Mouse (Mus musculus) liver, embryonic 12.5 days (tissue): ENCODE data around the gene I0C0044D17Rik. TPM values are rescaled to one million over a fixed set of nuclear protein-coding genes. Genes with fewer than 3 reads are reported as not detected.
A peak's percentile ranks its signal among the peaks of the same experiment; 100 is the strongest.

Experiments used
- ATAC-seq: fragments of 200-750 bp; cut with Nextera tagmentation; 2 replicates; pipeline ENCODE4 v1.8.0; 2017; ENCODE audit warnings: moderate number of reproducible peaks, mild to moderate bottlenecking, moderate library complexity
- H3K27ac ChIP-seq: fragments of 300-500 bp; sonication (generic); 2 replicates; pipeline ENCODE4 v1.5.1; 2016; ENCODE audit warnings: mild to moderate bottlenecking
- H3K27me3 ChIP-seq: fragments of 300-500 bp; sonication (generic); replicated peaks from 2 replicates; pipeline ENCODE4 v1.6.1; 2016; ENCODE audit warnings: mild to moderate bottlenecking, moderate library complexity
- H3K36me3 ChIP-seq: fragments of 300-500 bp; sonication (generic); 2 replicates; pipeline ENCODE4 v1.6.1; 2016; ENCODE audit warnings: mild to moderate bottlenecking, moderate library complexity
- H3K4me1 ChIP-seq: fragments of 300-500 bp; sonication (generic); 2 replicates; pipeline ENCODE4 v1.6.1; 2016
- H3K4me2 ChIP-seq: fragments of 300-500 bp; sonication (generic); 2 replicates; pipeline ENCODE4 v1.6.1; 2016; ENCODE audit warnings: mild to moderate bottlenecking, moderate library complexity
- H3K4me3 ChIP-seq: fragments of 300-500 bp; sonication (generic); 2 replicates; pipeline ENCODE4 v1.5.1; 2016; ENCODE audit warnings: mild to moderate bottlenecking, moderate library complexity
- H3K9ac ChIP-seq: fragments of 300-500 bp; sonication (generic); 2 replicates; pipeline ENCODE4 v1.6.1; 2016; ENCODE audit warnings: mild to moderate bottlenecking, moderate library complexity
- H3K9me3 ChIP-seq: fragments of 300-500 bp; sonication (generic); replicated peaks from 2 replicates; pipeline ENCODE4 v1.6.1; 2016; ENCODE audit warnings: mild to moderate bottlenecking, moderate library complexity
- WGBS: fragments of 180-500 bp; shearing (Covaris S2); methylation state at CpG from one replicate; pipeline ENCODE4 v1.1.7; 2016; ENCODE audit not compliant: insufficient replicate concordance; 5-methylcytosine and 5-hydroxymethylcytosine counted together
- polyA plus RNA-seq: library from polyadenylated mRNA; unstranded; fragments of >200 nt; fragmentation: Nextera tagmentation; extraction: Ambion mirVana; gene quantifications from 2 replicates; pipeline ENCODE4 v1.2.1, GENCODE M21; 2016

The I0C0044D17Rik gene
- polyA plus RNA-seq, 1 experiment from 2014 or later: not detected

- WGBS: 83% methylated on average over 9 of the region's 9 CpGs
- no peak for ATAC-seq
- H3K9me3 ChIP-seq: no peaks in the 10 kb centered on the region
These were observed 30.2 kb downstream of the I0C0044D17Rik start for GRCm38 (mm10) chr4:98793486-98793885.

DNA sequence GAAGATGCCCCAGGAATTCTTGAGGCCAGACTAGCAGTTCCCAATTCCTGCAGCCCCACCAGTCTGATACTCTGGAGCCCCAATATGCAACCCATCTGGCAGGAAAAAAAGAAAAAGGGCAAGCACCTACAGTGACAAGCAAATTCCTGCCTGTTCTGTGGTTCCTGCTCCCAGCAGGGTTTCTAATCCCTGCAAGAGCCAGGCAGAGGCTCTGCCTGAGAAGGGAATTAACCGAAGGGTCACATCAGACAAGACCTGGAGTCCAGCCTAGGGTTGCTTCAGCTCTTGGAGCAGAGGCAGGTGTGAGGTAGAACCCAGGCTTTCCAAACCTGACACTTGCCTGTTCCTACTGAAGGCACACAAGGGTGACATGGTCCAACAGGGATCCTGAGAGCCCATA is 32.9 kb downstream of the I0C0044D17Rik start:
- H3K4me2 ChIP-seq: no peak overlapping the region

More at GRCm38 (mm10) chr4:98793486-98793885, 30.2 kb downstream of the I0C0044D17Rik start:
- H3K4me3 ChIP-seq: no peak overlapping the region
- H3K27ac ChIP-seq: no peak overlapping the region
- no peaks in the 10 kb centered on the region for H3K36me3 ChIP-seq
- peaks cover 9% of the 10 kb centered on the region; the same call in 1 of the 2 replicates for H3K27me3 ChIP-seq
- H3K4me1 ChIP-seq: no peaks in the 10 kb centered on the region
- no peak overlapping the region for H3K4me2 ChIP-seq
- no peak overlapping the region for H3K9ac ChIP-seq

GRCm38 (mm10) chr4:98789861-98790311 is 33.8 kb downstream of the I0C0044D17Rik start:
- 8% methylated on average over 10 of the region's 10 CpGs for WGBS
- no peaks in the 10 kb centered on the region for H3K9me3 ChIP-seq
- H3K4me2 ChIP-seq: peak overlapping the region; percentile 39
- no peak overlapping the region for H3K27ac ChIP-seq
- H3K36me3 ChIP-seq: no peaks in the 10 kb centered on the region
- ATAC-seq: no peak
- H3K4me1 ChIP-seq: no peaks in the 10 kb centered on the region
- peaks cover 9% of the 10 kb centered on the region; the same call in 1 of the 2 replicates for H3K27me3 ChIP-seq
- H3K4me3 ChIP-seq: no peak overlapping the region
- H3K9ac ChIP-seq: no peak overlapping the region

More for the DNA sequence above, 32.9 kb downstream of the I0C0044D17Rik start:
- ATAC-seq: no peak
- H3K27me3 ChIP-seq: peaks cover 9% of the 10 kb centered on the region; the same call in 1 of the 2 replicates
- WGBS: 36% methylated on average over 1 of the region's 1 CpGs
- no peak overlapping the region for H3K4me3 ChIP-seq
- no peaks in the 10 kb centered on the region for H3K9me3 ChIP-seq
- H3K9ac ChIP-seq: no peak overlapping the region
- H3K36me3 ChIP-seq: no peaks in the 10 kb centered on the region
- H3K4me1 ChIP-seq: no peaks in the 10 kb centered on the region
- H3K27ac ChIP-seq: no peak overlapping the region

- peaks cover 9% of the 10 kb centered on the region; the same call in 1 of the 2 replicates for H3K27me3 ChIP-seq
- no peaks in the 10 kb centered on the region for H3K4me1 ChIP-seq
- H3K4me2 ChIP-seq: peak overlapping the region; percentile 39
- H3K27ac ChIP-seq: no peak overlapping the region
- WGBS: 66% methylated on average over 7 of the region's 7 CpGs
- H3K9me3 ChIP-seq: no peaks in the 10 kb centered on the region
- no peak overlapping the region for H3K9ac ChIP-seq
- H3K36me3 ChIP-seq: no peaks in the 10 kb centered on the region
- no peak for ATAC-seq
- H3K4me3 ChIP-seq: no peak overlapping the region
These were observed 34.4 kb downstream of the I0C0044D17Rik start for GRCm38 (mm10) chr4:98789133-98789765.

- Histone ChIP-seq H3K9ac (no peak overlapping the region), H3K27me3 (peaks cover 9% of the 10 kb centered on the region; the same call in 1 of the 2 replicates), H3K9me3 (no peaks in the 10 kb centered on the region), H3K4me3 (no peak overlapping the region), H3K4me1 (no peaks in the 10 kb centered on the region), H3K36me3 (no peaks in the 10 kb centered on the region), H3K27ac (no peak overlapping the region), H3K4me2 (no peak overlapping the region)
- ATAC-seq: no peak
- WGBS: 41% methylated on average over 3 of the region's 3 CpGs
These were observed 37.4 kb downstream of the I0C0044D17Rik start for GRCm38 (mm10) chr4:98786281-98786680.

DNA sequence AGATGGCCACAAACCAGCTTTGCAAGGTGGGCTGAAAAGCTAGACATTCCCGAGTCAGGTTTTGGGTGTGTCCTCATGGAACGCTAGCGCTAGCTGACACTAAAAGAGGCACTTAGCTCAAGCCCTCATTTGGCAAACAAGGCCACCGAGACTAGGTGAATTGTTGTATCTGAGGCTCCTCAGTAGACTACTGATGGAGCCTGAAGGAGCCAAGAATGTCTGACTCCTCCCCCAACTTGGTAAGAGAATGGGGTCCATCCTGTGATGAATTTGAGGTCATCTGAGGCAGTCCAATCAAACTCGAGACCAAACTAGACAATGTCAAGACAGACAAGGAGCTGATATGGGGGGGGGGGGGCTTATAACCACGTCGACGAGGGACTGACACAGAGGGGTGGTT is 37.8 kb downstream of the I0C0044D17Rik start:
- Histone ChIP-seq H3K36me3 (no peaks in the 10 kb centered on the region), H3K9me3 (no peaks in the 10 kb centered on the region), H3K9ac (no peak overlapping the region), H3K4me2 (no peak overlapping the region), H3K27ac (no peak overlapping the region), H3K27me3 (peaks cover 6% of the 10 kb centered on the region; the same call in 1 of the 2 replicates), H3K4me3 (no peak overlapping the region), H3K4me1 (no peaks in the 10 kb centered on the region)
- WGBS: 30% methylated on average over 8 of the region's 8 CpGs
- ATAC-seq: no peak

- WGBS: 12% methylated on average over 16 of the region's 16 CpGs
- Histone ChIP-seq H3K36me3 (no peaks in the 10 kb centered on the region), H3K9ac (no peak overlapping the region), H3K9me3 (no peaks in the 10 kb centered on the region), H3K4me1 (no peaks in the 10 kb centered on the region), H3K27ac (no peak overlapping the region), H3K27me3 (peaks cover 25% of the 10 kb centered on the region), H3K4me2 (no peak overlapping the region), H3K4me3 (no peak overlapping the region)
- no peak for ATAC-seq
These were observed 45.4 kb downstream of the I0C0044D17Rik start for GRCm38 (mm10) chr4:98778219-98778618.

DNA sequence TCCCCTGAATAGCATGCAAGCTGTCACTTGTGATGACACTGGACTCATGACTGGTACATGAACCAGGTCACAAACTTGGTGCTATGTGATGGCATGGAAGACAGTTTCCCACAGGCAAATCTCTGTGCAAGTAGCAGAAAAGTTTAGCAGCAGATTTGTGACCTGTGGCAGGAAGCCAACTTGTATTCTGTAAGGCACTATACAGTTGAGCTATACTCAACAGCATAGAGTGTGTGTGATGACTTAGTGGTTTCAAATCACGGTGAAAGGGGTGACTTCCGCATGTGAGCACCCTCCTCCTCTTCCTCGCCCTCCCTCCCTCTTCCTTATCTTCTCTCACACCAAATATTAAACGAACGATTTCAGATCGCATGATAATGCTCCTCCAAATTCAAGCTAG is 46.2 kb downstream of the I0C0044D17Rik start:
- Histone ChIP-seq H3K4me3 (no peak overlapping the region), H3K4me1 (no peaks in the 10 kb centered on the region), H3K27ac (no peak overlapping the region), H3K27me3 (peaks cover 25% of the 10 kb centered on the region), H3K36me3 (no peaks in the 10 kb centered on the region), H3K4me2 (no peak overlapping the region), H3K9ac (no peak overlapping the region), H3K9me3 (no peaks in the 10 kb centered on the region)
- ATAC-seq: no peak
- 58% methylated on average over 6 of the region's 6 CpGs for WGBS

- no peak for ATAC-seq
- 69% methylated on average over 10 of the region's 10 CpGs for WGBS
- Histone ChIP-seq H3K9ac (no peak overlapping the region), H3K4me1 (no peaks in the 10 kb centered on the region), H3K27ac (no peak overlapping the region), H3K9me3 (no peaks in the 10 kb centered on the region), H3K27me3 (peaks cover 25% of the 10 kb centered on the region), H3K4me2 (no peak overlapping the region), H3K36me3 (no peaks in the 10 kb centered on the region), H3K4me3 (no peak overlapping the region)
These were observed 46.8 kb downstream of the I0C0044D17Rik start for GRCm38 (mm10) chr4:98776721-98777427.

DNA sequence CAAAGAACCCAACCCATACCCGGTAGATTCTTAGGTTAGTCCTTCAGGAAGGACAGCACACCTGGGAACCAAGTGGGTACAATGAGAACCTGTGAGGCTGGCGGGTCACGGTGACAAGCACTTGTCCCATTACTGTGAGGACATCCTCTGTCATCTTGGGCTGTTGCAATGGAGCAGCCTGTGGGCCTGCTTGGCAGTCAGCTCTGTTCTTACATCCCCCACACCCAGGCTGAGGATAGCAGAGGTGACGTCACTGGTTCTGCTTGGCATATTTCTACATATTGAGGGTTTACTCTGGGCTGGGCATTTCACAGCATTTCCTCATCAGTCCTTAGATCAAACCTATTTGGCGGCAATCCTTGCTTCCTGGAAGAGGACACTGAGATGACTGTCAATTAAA is 49.9 kb downstream of the I0C0044D17Rik start:
- no peak for ATAC-seq
- H3K9ac ChIP-seq: no peak overlapping the region
- no peak overlapping the region for H3K4me2 ChIP-seq
- H3K9me3 ChIP-seq: no peaks in the 10 kb centered on the region
- no peaks in the 10 kb centered on the region for H3K4me1 ChIP-seq
- H3K36me3 ChIP-seq: no peaks in the 10 kb centered on the region
- H3K27me3 ChIP-seq: peaks cover 13% of the 10 kb centered on the region
- H3K27ac ChIP-seq: no peak overlapping the region
- WGBS: 75% methylated on average over 5 of the region's 5 CpGs
- H3K4me3 ChIP-seq: no peak overlapping the region
